Mouse (Mus musculus) spleen, adult 12 weeks (tissue): ENCODE results near the gene AI837181.
"Not testable (repeated sequence)": the region's sequence is repeated elsewhere in the genome, so short reads cannot be mapped to it uniquely, and the experiment has no call there.

Experiments used
- DNase-seq: peaks from one replicate; pipeline ENCODE4 v3.0.0; 2022; ENCODE audit warnings: low spot score

Gene AI837181

DNA sequence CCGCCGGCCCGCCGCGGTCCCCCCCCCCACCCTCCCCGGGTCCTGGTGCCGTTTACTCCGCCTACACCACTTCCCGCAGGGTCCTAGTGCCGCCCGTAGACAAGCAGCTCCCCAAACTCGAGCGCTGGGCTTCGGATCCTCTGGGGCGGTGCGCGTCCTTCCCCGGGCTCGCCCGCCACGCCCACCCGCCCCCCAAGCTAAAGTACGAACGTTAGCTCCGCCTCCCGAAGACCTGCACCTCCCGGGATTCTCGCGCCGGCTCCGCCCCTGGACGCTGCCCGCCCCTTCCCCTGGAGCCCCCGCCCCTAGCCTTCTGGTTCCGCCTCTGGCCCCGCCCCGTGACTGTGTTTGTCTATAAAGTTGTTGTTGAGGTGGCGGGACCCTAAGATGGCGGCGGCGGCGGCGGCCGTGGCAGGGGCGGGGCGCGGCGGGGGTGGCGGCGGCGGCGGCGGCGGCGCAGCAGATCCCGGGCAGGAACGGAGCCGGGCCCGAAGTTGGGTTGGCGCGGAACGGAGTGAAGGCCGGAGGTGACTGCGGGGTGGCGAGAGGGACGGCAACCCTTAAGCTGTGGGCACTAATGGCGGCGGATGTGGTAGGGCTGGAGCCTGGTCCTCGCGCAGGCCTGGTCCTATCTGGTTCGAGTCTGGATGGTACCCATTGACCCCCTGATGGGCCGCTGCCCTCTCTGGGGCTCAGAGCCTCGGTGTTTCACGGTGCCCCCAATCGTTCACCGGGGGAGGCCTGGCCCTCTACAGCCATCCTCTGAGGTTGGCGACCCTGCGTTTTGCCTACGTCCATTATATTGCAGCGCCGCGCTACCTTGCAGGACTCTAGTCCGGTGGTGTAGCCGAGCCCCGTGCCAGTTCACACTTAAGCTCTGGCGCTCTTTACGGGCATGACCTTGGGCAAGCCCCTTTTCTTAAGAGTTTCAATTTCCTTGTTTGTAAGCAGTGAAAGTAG lies at the start of gene AI837181, which contains the start of gene Drap1:
TSS of gene AI837181 (plus strand) at position 363 of the 960 bp plus-strand sequence.
TSS of gene Drap1 (minus strand) at position 198 of the 960 bp plus-strand sequence.
- peak; percentile 87 for DNase-seq

DNA sequence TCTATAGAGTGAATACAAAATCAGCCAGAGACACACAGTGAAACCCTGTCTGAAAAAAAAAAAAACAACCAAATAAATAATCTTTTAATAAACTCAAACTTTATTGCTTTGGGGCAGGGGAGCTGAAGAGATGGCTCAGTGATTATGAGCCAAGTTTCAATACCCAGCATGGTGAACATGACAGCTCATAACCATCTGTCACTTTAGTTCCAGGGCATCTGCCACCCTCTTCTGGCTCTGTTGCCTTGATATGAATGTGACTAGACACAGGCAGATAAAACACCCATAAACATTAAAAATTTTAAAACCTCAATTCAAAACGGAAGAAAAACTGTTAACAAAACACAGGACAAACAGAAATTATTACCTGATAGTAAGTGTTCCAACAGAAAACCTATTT lies 47.5 kb upstream of the AI837181 start:
- DNase-seq = no peak

DNA sequence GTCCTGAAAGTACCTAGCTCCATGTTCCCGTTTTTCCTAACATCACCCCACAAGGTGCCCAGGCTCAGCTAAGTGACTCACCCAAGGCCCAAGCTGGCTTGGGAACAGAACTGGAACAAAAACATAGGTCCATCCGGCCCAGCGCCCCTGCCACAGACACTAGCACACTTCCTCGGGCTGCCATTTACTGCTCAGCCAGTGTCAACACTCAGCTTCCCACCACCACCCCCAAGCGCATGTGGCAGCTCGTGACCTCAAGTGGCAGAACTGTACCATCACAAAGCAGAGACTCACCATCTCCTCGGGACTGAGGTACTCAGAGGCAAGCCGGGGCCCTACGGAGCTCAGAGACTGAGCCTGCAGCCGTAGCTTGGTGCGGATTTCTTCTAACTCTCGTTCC lies 41.6 kb upstream of the AI837181 start:
- no peak for DNase-seq

DNA sequence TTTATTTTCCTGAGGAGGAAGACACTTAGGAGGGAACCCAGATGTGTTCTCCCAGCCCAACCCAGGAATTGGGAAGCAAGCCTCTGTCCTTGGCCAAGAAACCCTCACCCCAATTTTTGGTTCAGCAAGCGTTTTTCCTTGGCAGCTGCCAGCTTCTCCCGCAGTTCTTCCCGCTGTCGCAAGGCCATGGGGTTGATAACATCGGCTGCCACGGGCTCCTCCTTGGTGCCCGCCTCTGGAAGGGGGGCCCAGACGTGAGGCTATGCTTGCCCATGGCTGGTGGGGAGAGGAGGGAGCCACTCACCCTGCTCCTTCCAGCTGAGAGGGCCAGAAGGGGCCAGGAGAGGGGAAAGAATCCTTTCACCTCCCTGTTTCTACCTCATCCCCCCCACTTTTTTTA lies 40.2 kb upstream of the AI837181 start:
- DNase-seq = no peak

DNA sequence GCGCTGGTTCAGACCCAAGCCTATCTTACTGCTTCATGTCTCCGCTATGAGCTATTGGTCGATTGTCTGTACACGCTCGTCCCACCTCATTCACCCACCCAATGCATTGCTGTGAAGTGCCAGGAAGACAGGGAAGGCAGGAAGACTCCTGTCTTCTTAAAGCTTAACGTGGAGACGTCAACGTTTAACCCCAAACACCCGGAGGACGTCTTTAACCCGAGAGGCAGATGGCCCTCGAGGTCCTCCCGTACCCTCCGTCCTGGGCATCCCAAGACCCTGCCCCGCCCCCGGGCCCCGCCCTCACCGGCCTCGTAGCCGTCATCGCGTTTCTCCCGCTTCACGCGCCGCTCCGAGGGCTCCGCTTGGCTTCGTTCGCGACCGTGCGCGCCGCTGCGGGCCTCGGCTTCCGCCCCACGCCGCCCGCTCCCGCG lies 36.9 kb upstream of the AI837181 start:
- no peak for DNase-seq

DNA sequence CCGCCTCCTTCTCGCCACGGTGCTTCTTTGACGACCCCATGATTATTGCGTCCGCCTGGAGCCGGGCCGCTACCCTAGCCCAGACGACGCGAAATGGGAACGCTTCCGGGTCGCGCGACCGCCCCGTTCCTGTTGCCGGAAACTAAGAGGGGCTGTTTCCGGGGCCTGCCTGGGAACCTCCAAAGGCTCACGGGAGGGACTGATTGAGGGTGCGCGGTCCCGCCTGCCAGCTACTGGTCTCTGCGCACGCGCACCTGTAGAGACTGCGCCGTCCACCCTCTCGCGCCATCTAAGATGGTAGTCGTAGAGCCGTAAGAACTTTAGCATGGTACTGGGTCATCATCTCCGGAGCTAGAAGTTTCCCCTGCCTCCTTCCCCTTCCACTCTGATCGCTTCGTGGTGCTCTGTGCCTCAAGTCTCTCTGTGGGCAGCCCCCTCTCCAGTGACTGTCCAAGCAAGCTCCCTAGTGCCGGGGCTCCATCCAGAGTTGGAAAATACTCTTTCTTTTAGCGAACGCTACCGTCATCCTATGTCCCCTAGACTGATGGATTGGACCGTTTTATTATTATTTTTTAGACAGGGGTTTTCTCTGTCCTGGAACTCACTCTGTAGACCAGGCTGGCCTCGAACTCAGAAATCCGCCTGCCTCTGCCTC lies 36.2 kb upstream of the AI837181 start, which contains the start of gene Sart1:
TSS of gene Sart1 (minus strand) at position 116 of the 655 bp plus-strand sequence.
- peak; percentile 85 for DNase-seq

DNA sequence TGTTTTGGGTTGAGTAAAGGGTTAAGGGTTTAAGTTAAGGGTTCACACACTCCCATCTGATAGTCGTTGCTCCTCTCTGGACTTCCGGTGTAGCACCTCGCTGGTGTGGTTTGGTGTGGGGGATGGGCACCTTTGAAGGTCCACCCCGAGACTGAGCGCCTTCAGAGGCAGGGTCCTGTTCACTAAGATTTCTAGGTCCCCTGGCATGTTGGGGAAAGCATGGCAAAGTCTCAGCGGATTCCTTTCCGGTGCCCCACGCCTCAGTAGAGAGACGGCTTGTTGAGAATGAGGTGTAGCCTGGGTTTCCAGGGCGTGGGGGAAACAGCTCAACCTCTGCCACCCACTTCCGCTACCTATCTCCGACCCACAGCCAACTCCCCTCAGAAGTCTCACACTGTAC lies 35.3 kb upstream of the AI837181 start:
- peak; percentile 59 for DNase-seq

DNA sequence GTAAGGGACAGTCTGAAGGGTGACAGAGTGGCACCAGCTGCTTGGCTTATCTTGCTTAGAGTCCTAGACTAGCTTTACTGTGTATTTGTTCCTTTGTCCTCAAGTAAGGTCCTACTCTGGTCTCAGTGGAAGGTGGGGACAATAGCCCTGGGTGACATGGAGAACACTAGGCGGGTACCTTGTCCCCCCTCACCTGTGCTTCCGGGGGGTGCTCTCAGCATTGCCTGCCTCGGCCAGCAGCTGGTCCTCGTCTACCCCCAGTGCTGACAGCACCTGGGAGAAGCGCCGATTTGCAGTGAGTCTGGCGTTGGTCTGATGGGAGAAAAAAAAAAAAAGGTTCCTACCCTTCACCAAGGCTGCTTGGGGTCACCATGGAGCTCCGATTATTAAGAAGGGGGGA lies 34.5 kb upstream of the AI837181 start:
- no peak for DNase-seq

DNA sequence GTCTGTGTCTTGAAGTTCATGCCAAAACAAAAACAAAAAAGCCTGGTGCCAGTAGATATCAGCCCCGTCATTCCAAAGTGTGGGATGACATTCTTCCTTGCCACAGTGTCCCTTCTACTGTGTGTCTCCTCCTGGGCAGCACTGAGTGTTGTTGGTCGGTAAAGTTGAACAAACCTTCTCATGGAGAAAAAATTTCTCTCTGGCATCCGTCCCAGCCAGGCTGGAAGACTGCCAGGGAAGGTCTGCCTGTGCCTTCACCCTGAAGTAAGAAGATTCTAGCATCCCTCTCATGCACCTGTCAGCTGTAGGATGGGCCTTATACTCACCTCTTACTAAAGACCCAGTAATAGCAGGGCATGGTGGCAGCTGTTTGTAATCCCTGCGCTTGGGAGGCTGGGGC lies 32.1 kb upstream of the AI837181 start:
- no peak for DNase-seq

DNA sequence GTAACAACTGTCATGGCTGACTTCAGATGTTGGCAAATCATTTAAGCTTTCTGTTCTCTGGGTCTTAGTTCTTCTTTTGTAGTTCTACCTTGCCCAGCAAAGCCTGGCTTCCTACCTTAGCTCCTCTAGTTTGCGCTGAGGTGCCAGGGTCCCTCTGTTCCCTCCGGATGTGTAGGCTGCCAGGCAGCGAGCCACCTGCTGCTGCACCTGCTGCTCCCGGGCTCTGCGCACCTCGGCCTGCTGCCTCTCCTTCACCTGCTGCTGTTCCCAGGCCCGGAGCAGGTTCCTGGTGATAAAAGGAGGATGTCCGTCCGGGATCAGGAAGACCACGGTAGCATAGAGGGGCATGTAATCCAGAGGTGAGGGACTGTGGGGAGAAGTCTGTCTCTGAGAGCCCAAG lies 30.8 kb upstream of the AI837181 start:
- no peak for DNase-seq

DNA sequence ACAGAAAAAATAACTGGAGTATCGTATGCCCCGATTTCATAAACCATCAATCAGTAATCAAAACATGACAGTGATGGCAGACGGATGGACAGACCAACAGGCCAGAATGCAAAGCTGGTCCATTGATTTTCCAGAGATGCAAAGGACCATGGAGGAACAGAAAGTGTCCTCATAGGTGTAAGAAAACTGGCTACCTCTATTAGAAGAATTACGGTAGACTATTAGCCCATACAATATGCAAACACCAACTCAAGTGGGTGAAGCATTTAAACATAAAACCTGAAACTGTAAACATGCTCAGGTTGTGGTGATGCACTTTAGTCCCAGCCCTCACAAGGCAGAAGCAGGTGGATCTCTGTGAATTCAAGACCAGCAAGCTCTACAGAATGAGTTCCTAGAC lies 29.6 kb upstream of the AI837181 start:
- no peak for DNase-seq

DNA sequence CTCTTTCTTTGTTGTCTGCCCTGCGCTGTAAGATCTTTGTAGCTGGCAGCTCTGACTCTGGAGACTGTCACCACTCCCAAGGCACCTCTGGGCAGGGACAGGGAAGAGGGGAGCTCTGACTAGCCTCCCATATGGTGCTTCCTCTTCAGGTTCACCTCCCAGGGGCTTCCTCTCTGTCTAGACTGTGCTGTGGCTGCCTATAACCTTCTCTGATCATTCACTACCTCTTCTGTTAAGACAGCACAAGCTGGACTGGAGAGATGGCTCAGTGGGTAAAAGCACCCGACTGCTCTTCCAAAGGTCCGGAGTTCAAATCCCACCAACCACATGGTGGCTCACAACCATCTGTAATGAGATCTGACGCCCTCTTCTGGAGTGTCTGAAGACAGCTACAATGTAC lies 23.9 kb upstream of the AI837181 start:
- DNase-seq = not testable (repeated sequence)

DNA sequence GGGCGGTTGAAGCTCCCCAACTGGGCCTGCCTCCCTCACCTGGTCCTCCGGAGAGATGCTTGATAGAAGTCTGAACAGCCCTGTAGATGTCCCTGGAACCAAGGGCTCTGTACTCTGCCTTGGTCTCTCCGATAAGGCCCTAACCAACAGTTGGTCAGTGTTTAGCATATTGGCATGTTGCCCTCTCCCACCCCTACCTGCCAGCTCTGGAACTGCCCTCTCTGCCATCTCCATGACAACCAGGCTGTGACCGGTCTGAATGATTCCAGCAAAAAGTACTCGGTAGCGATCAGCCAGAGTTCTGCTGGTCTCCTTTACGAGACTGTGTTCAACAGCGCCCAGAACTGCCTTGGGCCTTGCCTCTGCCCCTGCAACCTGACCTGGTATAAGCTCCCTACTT lies 22.7 kb upstream of the AI837181 start, which contains the start of gene Tsga10ip:
TSS of gene Tsga10ip (minus strand) at position 234 of the 400 bp plus-strand sequence.
- no peak for DNase-seq

DNA sequence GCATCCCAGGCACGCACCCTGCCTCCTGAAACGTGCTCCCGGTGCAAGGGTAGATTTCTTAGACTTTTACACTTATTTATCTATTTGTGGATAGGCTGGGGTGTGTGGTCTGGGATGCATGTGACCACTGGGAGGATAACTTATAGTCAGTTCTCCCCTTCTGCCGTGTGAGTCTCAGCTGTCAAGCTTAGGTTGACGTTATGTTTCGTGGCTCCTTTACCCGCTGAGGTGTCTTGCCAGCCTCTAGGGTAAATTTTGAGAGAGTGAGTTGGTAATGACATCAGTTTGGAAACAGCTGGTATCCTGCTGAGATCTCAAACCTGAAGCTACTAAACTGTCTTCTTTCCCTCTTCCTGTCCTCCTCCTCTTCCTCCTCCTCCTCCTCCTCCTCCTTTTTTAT lies 19.0 kb upstream of the AI837181 start:
- DNase-seq = no peak

DNA sequence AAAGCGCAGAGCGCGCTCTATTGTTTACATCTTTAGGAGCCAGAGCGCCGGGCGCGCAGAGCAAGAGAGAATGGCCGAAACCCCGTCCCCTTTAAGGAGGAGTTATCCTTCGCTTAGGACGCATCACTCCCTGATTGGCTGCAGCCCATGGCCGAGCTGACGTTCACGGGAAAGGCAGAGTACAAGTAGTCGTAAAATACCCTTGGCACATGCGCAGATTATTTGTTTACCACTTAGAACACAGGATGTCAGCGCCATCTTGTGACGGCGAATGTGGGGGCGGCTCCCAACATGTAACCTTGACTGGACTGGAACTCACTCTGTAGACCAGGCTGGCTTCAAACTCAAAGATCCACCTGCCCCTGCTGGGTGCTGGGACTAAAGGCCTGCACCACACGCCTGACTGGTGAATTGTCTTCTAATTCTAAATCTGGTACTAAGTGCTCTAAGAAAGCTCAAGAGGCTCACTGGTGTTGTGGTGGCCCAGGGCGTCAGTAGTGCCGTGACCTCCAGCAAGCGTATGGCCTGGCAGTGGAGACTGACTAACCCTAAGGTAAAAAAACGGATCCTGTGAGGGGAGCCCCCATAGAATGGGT lies 18.3 kb upstream of the AI837181 start:
- DNase-seq = not testable (repeated sequence)

DNA sequence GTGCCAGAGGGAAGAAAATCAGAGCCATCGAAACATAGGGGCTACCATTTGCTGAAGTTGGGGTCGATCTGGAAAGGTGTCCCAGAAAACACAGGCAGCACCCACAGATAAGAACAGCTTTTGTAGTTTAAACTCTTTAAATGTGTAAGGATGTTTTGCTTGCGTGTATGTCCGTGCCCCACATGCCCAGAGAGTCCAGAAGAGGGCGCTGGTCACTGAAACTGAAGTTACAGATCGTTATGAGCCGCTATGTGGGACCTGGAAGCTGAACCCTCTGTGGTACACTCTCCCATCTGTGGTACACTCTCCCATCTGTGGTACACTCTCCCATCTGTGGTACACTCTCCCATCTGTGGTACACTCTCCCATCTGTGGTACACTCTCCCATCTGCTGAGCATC lies 17.8 kb upstream of the AI837181 start:
- DNase-seq = no peak

DNA sequence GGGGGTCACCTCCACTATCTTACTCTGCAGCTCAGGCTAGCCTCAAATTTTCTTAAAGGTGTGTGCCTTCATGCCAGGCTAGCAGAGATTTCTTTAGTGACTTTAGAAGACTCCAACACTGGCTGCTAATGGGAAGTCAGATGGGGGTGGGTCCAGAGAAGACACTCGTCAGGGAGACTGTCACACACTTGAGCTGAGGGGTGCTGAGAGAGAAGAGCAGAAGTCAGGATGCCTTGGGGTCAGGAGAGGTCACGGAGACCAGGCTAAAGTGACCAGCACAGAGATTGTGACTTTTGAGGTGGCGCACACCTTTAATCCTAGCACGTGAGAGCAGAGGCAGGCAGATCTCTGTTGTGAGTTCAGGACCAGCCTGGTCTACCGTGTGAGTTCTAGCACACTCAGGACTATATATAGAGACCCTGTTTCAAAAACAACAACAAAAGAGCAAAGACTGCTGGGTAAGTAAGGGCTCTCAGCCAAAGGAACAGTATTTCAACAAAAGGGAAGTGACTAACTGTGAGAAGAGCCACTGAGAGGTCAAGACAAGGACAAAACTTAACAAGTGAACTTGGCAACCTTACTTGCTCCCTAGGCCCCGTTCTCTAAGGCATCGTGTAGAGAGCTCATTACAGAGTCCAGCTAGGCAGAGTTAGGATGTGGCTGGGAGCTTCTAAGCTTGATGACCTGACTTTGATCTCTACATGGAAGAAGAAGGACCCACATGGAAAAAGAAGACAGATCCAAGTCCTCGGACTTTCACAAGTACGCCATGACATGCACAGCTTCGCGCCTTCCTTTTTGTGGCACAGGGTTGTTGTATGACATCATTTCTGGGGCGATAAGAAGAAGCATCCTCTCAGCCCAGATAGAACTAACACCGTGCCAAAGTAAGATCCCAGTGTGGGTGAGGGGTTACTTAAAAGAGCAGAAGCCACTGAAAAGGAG lies 16.6 kb upstream of the AI837181 start:
- no peak for DNase-seq

DNA sequence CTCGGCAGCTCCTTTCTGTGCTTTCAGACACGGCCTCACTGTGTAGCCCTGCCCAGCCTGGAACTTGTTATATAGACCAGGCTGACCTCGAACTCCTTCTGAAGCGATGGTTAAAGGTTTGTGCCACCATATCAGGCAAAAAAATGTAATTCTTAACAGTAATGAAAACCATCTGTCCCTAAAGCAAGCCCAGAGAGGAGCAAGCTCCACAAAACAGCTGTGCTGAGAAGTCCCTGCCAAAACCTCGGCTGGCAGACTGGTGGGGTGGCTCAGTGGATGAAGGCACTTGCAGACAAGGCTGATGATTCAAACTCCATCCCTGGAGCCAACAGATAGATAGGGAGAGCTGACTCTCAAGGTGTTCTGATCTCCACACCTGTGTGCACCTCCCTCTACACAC lies 15.9 kb upstream of the AI837181 start:
- DNase-seq = no peak

DNA sequence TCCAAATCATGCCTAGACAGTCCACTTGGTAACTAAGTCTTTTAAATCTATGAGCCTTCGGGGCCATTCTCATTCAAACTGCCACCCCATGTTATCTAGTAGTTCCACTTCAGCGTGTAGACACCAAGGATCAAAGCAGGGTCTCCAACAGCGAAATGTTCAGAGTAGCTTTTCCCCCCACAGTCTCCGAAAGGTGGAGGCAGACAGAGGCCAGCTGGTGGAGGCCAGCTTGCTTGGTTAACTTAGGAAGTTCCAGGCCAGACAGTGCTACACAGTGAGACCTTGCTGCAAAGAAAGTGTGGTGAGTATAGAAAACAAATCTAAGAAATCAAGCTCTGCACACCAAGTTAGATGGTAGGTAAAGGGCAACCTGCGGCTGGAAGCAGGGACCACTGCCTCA lies 14.3 kb upstream of the AI837181 start:
- DNase-seq = no peak

DNA sequence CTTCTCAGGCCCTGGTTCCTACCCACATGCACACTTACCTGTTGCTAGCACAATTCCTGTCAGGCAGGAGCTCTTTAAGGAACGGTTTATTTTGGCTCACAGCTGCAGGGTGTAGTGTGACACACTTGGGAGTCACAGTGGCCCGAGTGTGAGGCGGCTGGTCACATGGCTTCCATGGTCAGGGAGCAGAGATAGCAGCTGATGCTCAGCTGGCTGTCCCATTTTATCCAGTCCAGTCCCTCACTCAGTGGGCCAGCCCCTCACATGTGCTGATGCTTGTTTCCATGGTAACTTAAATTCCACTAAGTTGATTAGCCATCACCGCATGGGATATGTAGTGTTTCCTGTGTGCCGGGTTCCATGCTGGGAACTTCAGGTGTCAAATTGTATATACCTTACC lies 13.0 kb upstream of the AI837181 start:
- no peak for DNase-seq

DNA sequence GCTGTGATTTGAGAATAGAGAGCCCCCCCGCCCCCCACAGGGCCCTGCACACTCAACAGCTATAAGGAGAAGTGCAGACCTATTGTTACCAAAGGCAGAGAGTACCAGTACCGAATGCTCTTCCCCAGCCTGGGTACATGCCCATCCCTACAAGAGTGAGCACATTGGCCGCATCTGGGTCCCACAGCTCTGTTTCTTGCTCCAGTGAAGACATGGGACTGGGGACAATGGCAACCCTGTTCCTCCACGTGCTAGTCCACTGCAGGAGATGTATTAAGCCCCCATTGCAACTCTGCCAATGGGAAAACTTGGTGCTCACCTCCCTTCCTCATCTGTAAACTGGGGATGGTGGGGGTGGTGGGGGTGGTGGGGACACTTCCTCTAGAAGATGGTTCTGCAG lies 11.1 kb upstream of the AI837181 start:
- no peak for DNase-seq
